Mouse (Mus musculus) intestine, embryonic 15.5 days (tissue): ENCODE results near the gene Prpsap1. TPM values are rescaled to one million over a fixed set of nuclear protein-coding genes. Genes with fewer than 3 reads are reported as not detected.

Experiments used
- ATAC-seq: fragments of 200-750 bp; cut with Nextera tagmentation; 2 replicates; pipeline ENCODE4 v1.8.0; 2017; ENCODE audit warnings: moderate TSS enrichment, moderate library complexity
- H3K27ac ChIP-seq: fragments of 300-500 bp; sonication (generic); 2 replicates; pipeline ENCODE4 v1.5.1; 2015; ENCODE audit warnings: mild to moderate bottlenecking, inconsistent platforms
- H3K27me3 ChIP-seq: fragments of 300-500 bp; sonication (generic); replicated peaks from 2 replicates; pipeline ENCODE4 v1.6.1; 2015; ENCODE audit warnings: inconsistent platforms
- H3K36me3 ChIP-seq: fragments of 300-500 bp; sonication (generic); 2 replicates; pipeline ENCODE4 v1.6.1; 2015; ENCODE audit warnings: inconsistent platforms
- H3K4me1 ChIP-seq: fragments of 300-500 bp; sonication (generic); replicated peaks from 2 replicates; pipeline ENCODE4 v1.6.1; 2015; ENCODE audit warnings: inconsistent platforms
- H3K4me2 ChIP-seq: fragments of 300-500 bp; sonication (generic); replicated peaks from 2 replicates; pipeline ENCODE4 v1.6.1; 2015; ENCODE audit warnings: mild to moderate bottlenecking, inconsistent platforms
- H3K4me3 ChIP-seq: fragments of 300-500 bp; sonication (generic); replicated peaks from 2 replicates; pipeline ENCODE4 v1.5.1; 2015; ENCODE audit warnings: inconsistent platforms
- H3K9ac ChIP-seq: fragments of 300-500 bp; sonication (generic); 2 replicates; pipeline ENCODE4 v1.6.1; 2015; ENCODE audit warnings: inconsistent platforms
- H3K9me3 ChIP-seq: fragments of 300-500 bp; sonication (generic); 2 replicates; pipeline ENCODE4 v1.6.1; 2016; ENCODE audit warnings: inconsistent platforms
- whole genome bisulfite sequencing: fragments of 180-500 bp; shearing (Covaris S2); methylation state at CpG from one replicate; pipeline ENCODE4 v1.1.7; 2015; 5-methylcytosine and 5-hydroxymethylcytosine counted together
- polyA plus RNA-seq: library from polyadenylated mRNA; unstranded; fragments of >200 nt; fragmentation: Nextera tagmentation; extraction: Ambion mirVana; gene quantifications from 2 replicates; pipeline ENCODE4 v1.2.1, GENCODE M21; 2015

The Prpsap1 gene
- polyA plus RNA-seq, 1 experiment from 2014 or later = 210 TPM

DNA sequence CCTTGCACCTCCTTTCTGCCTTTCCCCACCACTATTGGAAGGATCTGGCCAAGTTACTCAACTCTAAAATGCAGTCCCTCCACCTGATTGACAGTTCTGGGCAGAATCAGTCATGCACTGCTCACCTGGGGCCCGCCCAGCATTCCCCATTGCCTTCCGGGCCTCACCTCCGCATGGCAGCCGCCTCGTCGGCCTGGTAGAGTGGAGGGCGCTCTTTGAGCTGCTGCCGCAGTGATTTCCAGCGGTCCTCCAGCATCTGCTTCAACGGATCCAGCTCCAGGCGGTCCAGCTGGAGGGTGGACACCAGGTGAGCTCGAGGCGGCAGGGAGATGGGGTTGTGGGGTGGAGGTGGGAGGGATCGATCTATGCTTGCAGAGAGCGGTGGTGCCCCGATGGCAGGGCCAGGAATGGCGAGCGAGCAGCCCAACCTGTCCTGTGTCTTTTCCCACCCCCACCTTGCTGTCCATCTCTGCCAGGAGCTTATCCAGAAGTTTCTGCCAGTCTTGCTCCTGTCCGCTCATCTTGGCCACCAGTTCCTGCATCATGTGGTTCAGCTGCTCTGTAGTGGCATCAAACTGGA lies 47.6 kb downstream of the Prpsap1 start:
- Histone ChIP-seq H3K4me1 (peaks cover 12% of the 10 kb centered on the region), H3K27me3 (peaks cover 9% of the 10 kb centered on the region), H3K9me3 (no peaks in the 10 kb centered on the region), H3K9ac (0 out of 2 replicates have a peak overlapping the region, but pooled peaks have one; percentile 17), H3K27ac (no peak overlapping the region), H3K4me2 (peak overlapping the region; percentile 54), H3K4me3 (0 out of 2 replicates have a peak overlapping the region, but pooled peaks have one; percentile 11), H3K36me3 (no peaks in the 10 kb centered on the region)
- ATAC-seq = peak; percentile 59
- 15% methylated on average over 19 of the region's 19 CpGs for WGBS

DNA sequence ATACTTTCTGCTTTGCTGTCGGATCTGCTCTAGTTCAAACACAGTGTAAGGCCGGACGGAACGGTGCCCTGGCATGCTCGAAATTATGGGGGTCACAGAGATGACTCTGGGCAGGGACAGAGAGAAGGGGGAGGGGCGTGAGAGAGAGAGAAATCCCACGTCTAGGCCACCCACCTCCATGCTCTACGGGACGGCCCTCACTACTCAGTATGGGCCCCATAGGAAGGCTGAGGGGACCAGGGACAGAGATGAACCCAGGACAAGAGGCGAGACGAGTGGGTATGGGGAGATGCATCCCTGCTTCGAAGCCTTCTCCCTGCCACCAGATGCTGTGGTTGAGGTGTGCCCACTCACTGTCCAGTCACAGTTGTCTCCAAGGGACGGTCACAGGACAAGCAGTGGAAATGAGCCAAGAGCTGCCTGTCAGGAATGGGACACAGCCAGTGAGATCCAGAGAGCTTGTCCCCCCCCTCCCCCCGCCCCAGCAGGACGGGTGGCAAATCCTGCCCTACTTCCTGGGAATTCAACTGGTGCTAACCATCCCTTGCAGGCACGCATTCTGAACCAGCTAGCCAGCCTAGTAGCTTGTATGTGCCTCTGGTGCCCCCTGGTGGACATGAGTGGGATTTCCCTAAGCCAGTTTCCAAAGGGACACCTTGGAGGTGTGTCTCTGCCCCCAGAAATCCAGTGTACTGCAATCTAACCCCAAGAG lies 48.2 kb downstream of the Prpsap1 start:
- no peak overlapping the region for H3K4me3 ChIP-seq
- 0 out of 2 replicates have a peak overlapping the region, but pooled peaks have one; percentile 17 for H3K9ac ChIP-seq
- peak overlapping the region; percentile 54 for H3K4me2 ChIP-seq
- H3K36me3 ChIP-seq = no peaks in the 10 kb centered on the region
- H3K27me3 ChIP-seq = peaks cover 9% of the 10 kb centered on the region
- 27% methylated on average over 16 of the region's 16 CpGs for WGBS
- no peak overlapping the region for H3K27ac ChIP-seq
- ATAC-seq = peak; percentile 75
- H3K4me1 ChIP-seq = peaks cover 12% of the 10 kb centered on the region
- no peaks in the 10 kb centered on the region for H3K9me3 ChIP-seq

DNA sequence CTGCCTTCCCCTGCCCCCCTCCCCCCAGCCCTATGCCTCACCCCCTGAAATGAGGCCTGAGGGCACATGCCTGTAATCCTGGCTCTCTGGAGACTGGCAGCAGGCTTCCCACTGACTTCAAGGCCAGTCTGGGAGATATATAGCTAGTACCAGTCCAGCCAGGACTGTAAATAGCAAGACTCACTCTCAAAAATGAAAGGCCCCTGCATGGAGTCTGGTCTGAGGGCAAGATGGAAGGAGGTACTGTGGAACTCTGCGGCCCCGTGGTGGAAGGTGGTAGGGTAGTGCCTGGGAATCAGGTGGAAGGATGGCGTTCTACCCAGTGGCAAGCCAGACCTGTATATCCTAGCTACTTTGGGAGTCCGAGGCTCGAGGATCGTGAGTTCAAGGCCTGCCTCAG lies 50.1 kb downstream of the Prpsap1 start:
- Histone ChIP-seq H3K4me1 (peaks cover 20% of the 10 kb centered on the region), H3K27ac (no peak overlapping the region), H3K4me2 (no peak overlapping the region), H3K9me3 (no peaks in the 10 kb centered on the region), H3K9ac (no peak overlapping the region), H3K36me3 (peaks cover 6% of the 10 kb centered on the region), H3K4me3 (no peak overlapping the region), H3K27me3 (peaks cover 9% of the 10 kb centered on the region)
- 88% methylated on average over 6 of the region's 6 CpGs for WGBS
- ATAC-seq = no peak

- Histone ChIP-seq H3K4me2 (no peak overlapping the region), H3K27ac (no peak overlapping the region), H3K4me1 (peaks cover 20% of the 10 kb centered on the region), H3K4me3 (no peak overlapping the region), H3K36me3 (peaks cover 6% of the 10 kb centered on the region), H3K9me3 (no peaks in the 10 kb centered on the region), H3K9ac (no peak overlapping the region), H3K27me3 (peaks cover 9% of the 10 kb centered on the region)
- ATAC-seq = no peak
- 86% methylated on average over 6 of the region's 6 CpGs for WGBS
Measured at GRCm38 (mm10) chr11:116443311-116443710, 50.7 kb downstream of the Prpsap1 start.

- Histone ChIP-seq H3K4me3 (no peak overlapping the region), H3K4me1 (peaks cover 20% of the 10 kb centered on the region), H3K36me3 (peaks cover 6% of the 10 kb centered on the region), H3K27ac (no peak overlapping the region), H3K4me2 (no peak overlapping the region), H3K27me3 (peaks cover 9% of the 10 kb centered on the region), H3K9me3 (no peaks in the 10 kb centered on the region), H3K9ac (no peak overlapping the region)
- WGBS = 76% methylated on average over 6 of the region's 6 CpGs
- no peak for ATAC-seq
Measured at GRCm38 (mm10) chr11:116442867-116443177, 51.2 kb downstream of the Prpsap1 start.

- Histone ChIP-seq H3K4me2 (no peak overlapping the region), H3K4me1 (peaks cover 23% of the 10 kb centered on the region), H3K9me3 (no peaks in the 10 kb centered on the region), H3K36me3 (peaks cover 12% of the 10 kb centered on the region), H3K4me3 (no peak overlapping the region), H3K27me3 (peaks cover 9% of the 10 kb centered on the region), H3K27ac (no peak overlapping the region), H3K9ac (no peak overlapping the region)
- WGBS = 78% methylated on average over 15 of the region's 15 CpGs
- no peak for ATAC-seq
Measured at GRCm38 (mm10) chr11:116442129-116442866, 51.7 kb downstream of the Prpsap1 start.

DNA sequence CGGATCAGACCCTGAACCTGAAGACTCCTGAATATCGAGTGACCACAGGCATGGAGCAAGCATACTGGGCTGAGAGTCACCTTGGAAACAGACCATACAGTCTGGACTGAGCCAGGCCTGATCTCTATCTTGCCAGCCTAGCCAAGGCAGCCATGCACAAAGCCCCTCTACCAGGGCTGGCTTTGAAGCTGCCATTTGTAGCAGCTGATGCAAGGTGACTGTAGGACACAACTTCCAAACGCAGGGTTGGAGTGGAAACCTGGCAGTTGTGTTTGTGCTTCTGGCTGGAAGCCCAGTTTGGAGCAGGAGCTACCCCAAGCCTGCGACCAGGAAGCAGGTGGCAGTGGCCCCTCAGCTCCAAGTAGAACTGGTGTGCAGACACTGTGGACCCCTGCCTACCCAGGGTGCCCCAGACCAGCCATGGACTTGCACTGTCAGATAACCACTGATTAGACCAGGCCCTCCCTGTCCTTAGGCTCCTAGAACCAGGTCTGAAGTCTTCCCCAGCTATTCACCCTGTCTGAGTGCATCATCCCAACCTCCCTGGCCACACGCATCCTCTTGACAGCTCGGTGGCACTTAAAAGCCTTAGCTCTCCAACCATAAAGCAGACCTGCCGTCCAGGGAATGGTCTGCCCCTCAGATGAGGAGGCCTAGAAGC lies 53.5 kb downstream of the Prpsap1 start:
- peaks cover 23% of the 10 kb centered on the region for H3K36me3 ChIP-seq

GRCm38 (mm10) chr11:116439269-116440240 lies 54.4 kb downstream of the Prpsap1 start:
- Histone ChIP-seq H3K9ac (no peak overlapping the region), H3K4me1 (peaks cover 28% of the 10 kb centered on the region), H3K27ac (0 out of 2 replicates have a peak overlapping the region, but pooled peaks have one; percentile 13), H3K4me2 (no peak overlapping the region), H3K9me3 (no peaks in the 10 kb centered on the region), H3K36me3 (peaks cover 23% of the 10 kb centered on the region), H3K4me3 (no peak overlapping the region), H3K27me3 (no peaks in the 10 kb centered on the region)
- WGBS = 76% methylated on average over 19 of the region's 19 CpGs
- ATAC-seq = no peak

More for the DNA sequence above, 53.5 kb downstream of the Prpsap1 start:
- WGBS = 68% methylated on average over 7 of the region's 7 CpGs
- Histone ChIP-seq H3K4me1 (peaks cover 33% of the 10 kb centered on the region), H3K27me3 (no peaks in the 10 kb centered on the region), H3K27ac (0 out of 2 replicates have a peak overlapping the region, but pooled peaks have one; percentile 20), H3K4me2 (no peak overlapping the region), H3K9ac (no peak overlapping the region), H3K4me3 (no peak overlapping the region), H3K9me3 (no peaks in the 10 kb centered on the region)
- ATAC-seq = no peak

DNA sequence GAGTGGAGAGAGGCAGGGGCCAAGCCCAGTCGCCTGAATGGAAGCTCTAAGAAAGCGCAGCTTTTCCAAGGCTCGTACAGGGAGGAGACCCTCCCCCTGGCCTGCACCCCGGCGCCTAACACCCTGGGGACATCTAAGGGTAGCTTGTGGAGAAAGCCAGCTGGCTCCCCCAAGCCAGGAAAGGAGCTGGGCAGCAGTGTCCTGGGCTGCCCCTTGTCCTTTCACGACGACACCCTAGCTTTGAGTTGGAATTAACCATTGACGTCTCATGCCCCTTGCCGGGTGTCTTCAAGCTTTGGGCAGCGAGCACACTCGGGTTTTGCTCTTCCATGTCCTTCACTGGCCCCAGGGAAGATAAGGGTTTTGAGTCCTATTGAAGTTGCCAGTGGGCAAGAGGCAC lies 56.5 kb downstream of the Prpsap1 start:
- peak overlapping the region; percentile 71; the same call in 1 of the 2 replicates for H3K4me2 ChIP-seq
- ATAC-seq = no peak
- 83% methylated on average over 11 of the region's 11 CpGs for WGBS
- peaks cover 23% of the 10 kb centered on the region for H3K36me3 ChIP-seq
- peaks cover 30% of the 10 kb centered on the region for H3K4me1 ChIP-seq
- no peaks in the 10 kb centered on the region for H3K27me3 ChIP-seq
- H3K9me3 ChIP-seq = no peaks in the 10 kb centered on the region
- H3K4me3 ChIP-seq = no peak overlapping the region
- peak overlapping the region; percentile 70; the same call in 1 of the 2 replicates for H3K27ac ChIP-seq
- H3K9ac ChIP-seq = 0 out of 2 replicates have a peak overlapping the region, but pooled peaks have one; percentile 3

- Histone ChIP-seq H3K36me3 (peaks cover 23% of the 10 kb centered on the region), H3K9ac (peak overlapping the region; percentile 36; the same call in 1 of the 2 replicates)
Measured at GRCm38 (mm10) chr11:116436725-116437331, 57.2 kb downstream of the Prpsap1 start.

More at GRCm38 (mm10) chr11:116436725-116437331, 57.2 kb downstream of the Prpsap1 start:
- H3K4me3 ChIP-seq = peak overlapping the region; percentile 73; the same call in 1 of the 2 replicates
- H3K27me3 ChIP-seq = no peaks in the 10 kb centered on the region
- ATAC-seq = 0 out of 2 replicates have a peak, but pooled peaks have one; percentile 13
- H3K4me2 ChIP-seq = peak overlapping the region; percentile 71
- H3K9me3 ChIP-seq = no peaks in the 10 kb centered on the region
- WGBS = 45% methylated on average over 4 of the region's 4 CpGs
- H3K27ac ChIP-seq = peak overlapping the region; percentile 70
- peaks cover 30% of the 10 kb centered on the region for H3K4me1 ChIP-seq
